Mouse (Mus musculus) MEL (cell line): ENCODE measurements around the gene Tubgcp3. TPM values are rescaled to one million over a fixed set of nuclear protein-coding genes. Genes with fewer than 3 reads are reported as not detected.

Source experiments
- DNase-seq: peaks from one replicate; pipeline ENCODE4 v3.0.0; 2011; ENCODE audit warnings: low read depth, low spot score
- H3K27ac ChIP-seq: 2 replicates; pipeline ENCODE4 v1.5.1; 2012; ENCODE audit warnings: low read depth, mild to moderate bottlenecking, control low read depth, low read length, moderate library complexity; ENCODE audit not compliant: control insufficient read depth
- H3K27me3 ChIP-seq, 2 experiments: fragments of 150-350 bp in 1 of 2; sonication (generic) in 1 of 2; 2 replicates each; pipeline ENCODE4 v1.6.1; 2012; ENCODE audit warnings: low read length in 2 of 2, mild to moderate bottlenecking in 2 of 2, improper control_type of control experiment in 1 of 2, moderate library complexity in 1 of 2; ENCODE audit not compliant: insufficient read depth in 2 of 2, control insufficient read depth in 1 of 2
- H3K36me3 ChIP-seq, 2 experiments: 2 replicates each; pipeline ENCODE4 v1.6.1; 2012 to 2014; ENCODE audit warnings: low read length in 2 of 2, improper control_type of control experiment in 1 of 2, inconsistent platforms in 1 of 2, mild to moderate bottlenecking in 1 of 2; ENCODE audit not compliant: insufficient read depth in 2 of 2, control insufficient read depth in 1 of 2
- H3K4me1 ChIP-seq, 2 experiments: fragments of 150-350 bp in 1 of 2; sonication (generic) in 1 of 2; 2 replicates each; pipeline ENCODE4 v1.6.1; 2012; ENCODE audit warnings: low read length in 2 of 2, improper control_type of control experiment in 1 of 2, mild to moderate bottlenecking in 1 of 2; ENCODE audit not compliant: insufficient read depth in 2 of 2, control insufficient read depth in 1 of 2
- H3K4me3 ChIP-seq, 2 experiments: fragments of 150-350 bp in 1 of 2; sonication (generic) in 1 of 2; 2 replicates each; pipeline ENCODE4 v1.5.1; 2012; ENCODE audit warnings: low read depth in 2 of 2, low read length in 2 of 2, mild to moderate bottlenecking in 2 of 2, moderate library complexity in 2 of 2, control low read depth in 1 of 2, improper control_type of control experiment in 1 of 2; ENCODE audit not compliant: control insufficient read depth in 1 of 2, insufficient read depth in 1 of 2
- H3K79me2 ChIP-seq: 2 replicates; pipeline ENCODE4 v1.6.1; 2012; ENCODE audit warnings: mild to moderate bottlenecking, low read length, moderate library complexity; ENCODE audit not compliant: control insufficient read depth, poor library complexity, insufficient read depth
- H3K9ac ChIP-seq: 2 replicates; pipeline ENCODE4 v1.6.1; 2012; ENCODE audit warnings: low read depth, mild to moderate bottlenecking, control low read depth, low read length, moderate library complexity; ENCODE audit not compliant: control insufficient read depth, poor library complexity, severe bottlenecking
- H3K9me3 ChIP-seq: fragments of 150-350 bp; sonication (generic); replicated peaks from 2 replicates; pipeline ENCODE4 v1.6.1; 2012; ENCODE audit warnings: mild to moderate bottlenecking, low read length, improper control_type of control experiment, moderate library complexity; ENCODE audit not compliant: insufficient read depth
- BHLHE40 ChIP-seq: IDR thresholded peaks from 2 replicates; pipeline ENCODE4 v1.6.1; 2012; ENCODE audit warnings: low read depth, mild to moderate bottlenecking, inconsistent platforms, low read length, improper control_type of control experiment, borderline replicate concordance
- CHD1 ChIP-seq: IDR thresholded peaks from 2 replicates; pipeline ENCODE4 v1.6.1; 2012; ENCODE audit warnings: low read depth, mild to moderate bottlenecking, inconsistent platforms, low read length, improper control_type of control experiment
- CHD2 ChIP-seq: IDR thresholded peaks from 2 replicates; pipeline ENCODE4 v1.6.1; 2011; ENCODE audit warnings: low read length, improper control_type of control experiment
- E2F4 ChIP-seq: IDR thresholded peaks from 2 replicates; pipeline ENCODE4 v1.6.1; 2011; ENCODE audit warnings: low read depth, low read length, improper control_type of control experiment, borderline replicate concordance
- ELF1 ChIP-seq: IDR thresholded peaks from 2 replicates; pipeline ENCODE4 v1.6.1; 2014; ENCODE audit warnings: low read depth, mild to moderate bottlenecking, inconsistent platforms, low read length, improper control_type of control experiment, moderate library complexity
- EP300 ChIP-seq, 2 experiments: IDR thresholded peaks; 2 replicates each; pipeline ENCODE4 v1.6.1; 2011; ENCODE audit warnings: improper control_type of control experiment in 2 of 2, low read length in 2 of 2, low read depth in 1 of 2, mild to moderate bottlenecking in 1 of 2
- GABPA ChIP-seq: IDR thresholded peaks from 2 replicates; pipeline ENCODE4 v1.6.1; 2012; ENCODE audit warnings: low read depth, mild to moderate bottlenecking, inconsistent platforms, low read length, improper control_type of control experiment, moderate library complexity
- HCFC1 ChIP-seq: IDR thresholded peaks from 2 replicates; pipeline ENCODE4 v1.6.1; 2012; ENCODE audit warnings: low read depth, mild to moderate bottlenecking, inconsistent platforms, low read length, improper control_type of control experiment, moderate library complexity
- MEF2A ChIP-seq: IDR thresholded peaks from 2 replicates; pipeline ENCODE4 v1.6.1; 2014; ENCODE audit warnings: low read depth, mild to moderate bottlenecking, inconsistent platforms, low read length, improper control_type of control experiment; ENCODE audit not compliant: poor library complexity, insufficient replicate concordance, severe bottlenecking; ENCODE audit errors: extremely low read depth
- MXI1 ChIP-seq: IDR thresholded peaks from 2 replicates; pipeline ENCODE4 v1.6.1; 2011; ENCODE audit warnings: mild to moderate bottlenecking, low read depth, low read length, improper control_type of control experiment
- NELFE ChIP-seq: IDR thresholded peaks from 2 replicates; pipeline ENCODE4 v1.6.1; 2011; ENCODE audit warnings: low read depth, low read length, improper control_type of control experiment
- NRF1 ChIP-seq: IDR thresholded peaks from 2 replicates; pipeline ENCODE4 v1.6.1; 2014; ENCODE audit warnings: low read depth, mild to moderate bottlenecking, inconsistent platforms, low read length, improper control_type of control experiment, moderate library complexity; ENCODE audit not compliant: poor library complexity, insufficient read depth, severe bottlenecking
- POLR2A ChIP-seq, 2 experiments: IDR thresholded peaks; 2 replicates each; pipeline ENCODE4 v1.6.1; 2011 to 2012; ENCODE audit warnings: low read length in 2 of 2, mild to moderate bottlenecking in 2 of 2, control low read depth in 1 of 2, improper control_type of control experiment in 1 of 2, low read depth in 1 of 2, moderate library complexity in 1 of 2; ENCODE audit not compliant: control insufficient read depth in 1 of 2, insufficient read depth in 1 of 2, poor library complexity in 1 of 2
- POLR2AphosphoS2 ChIP-seq: IDR thresholded peaks from 2 replicates; pipeline ENCODE4 v1.6.1; 2011; ENCODE audit warnings: low read length, improper control_type of control experiment
- POLR2AphosphoS5 ChIP-seq: IDR thresholded peaks from 2 replicates; pipeline ENCODE4 v1.6.1; 2012; ENCODE audit warnings: low read depth, borderline replicate concordance, mild to moderate bottlenecking, inconsistent platforms, low read length, moderate library complexity, mixed read lengths
- SMC3 ChIP-seq: IDR thresholded peaks from 2 replicates; pipeline ENCODE4 v1.6.1; 2011; ENCODE audit warnings: low read depth, low read length, improper control_type of control experiment
- TAL1 ChIP-seq: IDR thresholded peaks from 2 replicates; pipeline ENCODE4 v1.6.1; 2012; ENCODE audit warnings: mild to moderate bottlenecking, inconsistent platforms, low read length, moderate library complexity, mixed read lengths
- TBP ChIP-seq: IDR thresholded peaks from 2 replicates; pipeline ENCODE4 v1.8.0; 2011; ENCODE audit warnings: low read depth, low read length, improper control_type of control experiment
- USF1 ChIP-seq: IDR thresholded peaks from 2 replicates; pipeline ENCODE4 v1.6.1; 2014; ENCODE audit warnings: low read depth, mild to moderate bottlenecking, inconsistent platforms, low read length, improper control_type of control experiment, moderate library complexity
- ZC3H11A ChIP-seq: IDR thresholded peaks from 2 replicates; pipeline ENCODE4 v1.6.1; 2012; ENCODE audit warnings: low read depth, mild to moderate bottlenecking, inconsistent platforms, low read length, improper control_type of control experiment
- ZKSCAN1 ChIP-seq: IDR thresholded peaks from 2 replicates; pipeline ENCODE4 v1.6.1; 2012; ENCODE audit warnings: low read depth, mild to moderate bottlenecking, inconsistent platforms, low read length, improper control_type of control experiment, moderate library complexity
- polyA plus RNA-seq, 2 experiments: library from polyadenylated mRNA; stranded (reverse) in 1 of 2; unstranded in 1 of 2; fragments of >175 nt in 1 of 2; fragments of >200 nt in 1 of 2; gene quantifications; 2 replicates each; pipeline versions ENCODE4 v1.2.1 to v1.2.4; 2012; ENCODE audit warnings: low replicate concordance in 2 of 2, low read depth in 1 of 2; ENCODE audit not compliant: insufficient read length in 2 of 2, insufficient read depth in 1 of 2, missing spikeins in 1 of 2
- total RNA-seq: library from RNA; depleted of rRNA; stranded (reverse); fragments of 300-350 nt; gene quantifications from 2 replicates; pipeline ENCODE4 v1.2.3, GENCODE M21; 2012

The Tubgcp3 gene
- total and polyA plus RNA-seq, 3 experiments = 43.6 to 87.7 (median 60.2) TPM

DNA sequence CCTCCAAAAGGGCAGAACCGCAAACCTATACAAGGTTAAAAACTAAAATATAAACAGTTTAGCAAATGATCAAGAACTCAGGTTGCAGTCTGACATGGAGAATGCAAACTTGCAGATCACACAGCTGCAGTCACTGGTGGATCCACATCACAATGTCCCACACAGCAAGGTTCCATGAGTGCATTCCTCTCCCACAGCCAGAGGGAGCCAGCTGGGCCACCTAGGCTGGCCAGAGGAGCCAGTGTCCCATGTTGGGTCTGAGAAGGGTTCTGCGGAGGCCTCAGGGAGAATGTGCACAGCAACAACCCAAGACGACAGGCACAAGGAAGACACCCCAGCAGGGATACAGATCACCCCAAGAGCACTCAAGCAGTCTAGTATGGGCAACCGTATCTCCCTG lies 20.8 kb downstream of the Tubgcp3 start:
- Histone ChIP-seq H3K4me1 (no peaks in the 10 kb centered on the region), H3K36me3 (peaks cover 0 to 7% of the 10 kb centered on the region in 2 experiments; a peak in 2 of 4 replicates), H3K9ac (no peak overlapping the region), H3K27ac (no peak overlapping the region), H3K9me3 (no peaks in the 10 kb centered on the region), H3K79me2 (no peaks in the 10 kb centered on the region), H3K27me3 (no peaks in the 10 kb centered on the region), H3K4me3 (no peak overlapping the region)
- TF ChIP-seq POLR2AphosphoS2 (no peak), TBP (no peak), HCFC1 (no peak), CHD2 (no peak), MEF2A (no peak), SMC3 (no peak), POLR2A (IDR thresholded peaks at IDR 0.05; ENCODE audit: control insufficient read depth in 1 of 2, insufficient read depth in 1 of 2, low read depth in 1 of 2, low read length in 2 of 2, poor library complexity in 1 of 2) (no peak)
- no peak for DNase-seq

DNA sequence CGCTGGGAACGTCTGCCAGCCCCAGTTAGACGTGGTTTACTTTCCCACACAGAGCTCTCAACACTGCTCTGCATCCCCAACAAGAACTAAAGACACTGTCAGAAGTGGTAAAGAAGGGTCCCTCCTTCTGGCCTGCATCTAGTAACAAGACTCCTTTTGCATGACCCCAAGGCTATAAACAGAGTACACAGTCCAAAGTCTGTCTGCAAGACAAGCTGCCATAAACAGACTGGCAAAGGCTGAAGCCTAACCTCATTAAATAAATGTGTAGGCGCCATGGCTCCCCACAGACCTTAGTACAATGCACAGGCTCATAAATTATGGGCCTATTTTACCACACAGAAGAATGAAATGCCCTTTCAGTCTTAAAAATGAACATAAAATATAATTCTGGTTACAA lies 21.6 kb downstream of the Tubgcp3 start:
- H3K27me3 ChIP-seq = no peaks in the 10 kb centered on the region
- no peaks in the 10 kb centered on the region for H3K4me1 ChIP-seq
- peaks cover 0 to 6% of the 10 kb centered on the region in 2 experiments; a peak in 2 of 4 replicates for H3K36me3 ChIP-seq
- no peaks in the 10 kb centered on the region for H3K79me2 ChIP-seq
- DNase-seq = no peak
- no peak overlapping the region for H3K27ac ChIP-seq
- no peak overlapping the region for H3K4me3 ChIP-seq
- H3K9ac ChIP-seq = no peak overlapping the region
- TF ChIP-seq ELF1 = no peak
- TF ChIP-seq GABPA = no peak
- TF ChIP-seq E2F4 = no peak
- TF ChIP-seq MEF2A = no peak
- no peak for TF ChIP-seq POLR2AphosphoS2
- no peak for TF ChIP-seq POLR2A (IDR thresholded peaks at IDR 0.05; ENCODE audit: control insufficient read depth in 1 of 2, insufficient read depth in 1 of 2, low read depth in 1 of 2, low read length in 2 of 2, poor library complexity in 1 of 2)
- TF ChIP-seq CHD1 = no peak
- no peak for TF ChIP-seq USF1
- no peak for TF ChIP-seq EP300 (IDR thresholded peaks at IDR 0.05; ENCODE audit: low read depth in 1 of 2, low read length in 2 of 2)
- TF ChIP-seq ZKSCAN1 = no peak
- no peak for TF ChIP-seq BHLHE40
- TF ChIP-seq TAL1 = no peak
- TF ChIP-seq POLR2AphosphoS5 = no peak
- TF ChIP-seq MXI1 = no peak
- no peak for TF ChIP-seq ZC3H11A
- no peak for TF ChIP-seq HCFC1
- no peak for TF ChIP-seq TBP
- TF ChIP-seq NELFE = no peak
- TF ChIP-seq NRF1 = no peak
- no peaks in the 10 kb centered on the region for H3K9me3 ChIP-seq
